Mouse (Mus musculus) stomach, postnatal 0 days (tissue): ENCODE results near the gene Serinc4. TPM values are rescaled to one million over a fixed set of nuclear protein-coding genes. Genes with fewer than 3 reads are reported as not detected.
"Not testable (repeated sequence)": the region's sequence is repeated elsewhere in the genome, so short reads cannot be mapped to it uniquely, and the experiment has no call there.

Source experiments
- ATAC-seq: fragments of 200-750 bp; cut with Nextera tagmentation; 2 replicates; pipeline ENCODE4 v1.8.0; 2017; ENCODE audit not compliant: low FRiP score, low TSS enrichment
- DNase-seq: peaks from one replicate; pipeline ENCODE4 v3.0.0-alpha.2; 2016; ENCODE audit warnings: low spot score
- H3K27ac ChIP-seq: fragments of 300-500 bp; sonication (generic); replicated peaks from 2 replicates; pipeline ENCODE4 v1.5.1; 2014; ENCODE audit warnings: mild to moderate bottlenecking, control low read depth
- H3K27me3 ChIP-seq: fragments of 300-500 bp; sonication (generic); 2 replicates; pipeline ENCODE4 v1.6.1; 2014; ENCODE audit warnings: low read length; ENCODE audit not compliant: control insufficient read depth, insufficient read depth
- H3K36me3 ChIP-seq: fragments of 300-500 bp; sonication (generic); 2 replicates; pipeline ENCODE4 v1.6.1; 2014; ENCODE audit warnings: low read length, mixed read lengths; ENCODE audit not compliant: control insufficient read depth, insufficient read depth
- H3K4me1 ChIP-seq: fragments of 300-500 bp; sonication (generic); replicated peaks from 2 replicates; pipeline ENCODE4 v1.6.1; 2014; ENCODE audit warnings: antibody characterized with exemption; ENCODE audit not compliant: control insufficient read depth, insufficient read depth
- H3K4me2 ChIP-seq: fragments of 300-500 bp; sonication (generic); replicated peaks from 2 replicates; pipeline ENCODE4 v1.6.1; 2014; ENCODE audit warnings: low read depth, mild to moderate bottlenecking, control low read depth, moderate library complexity
- H3K4me3 ChIP-seq: fragments of 300-500 bp; sonication (generic); 2 replicates; pipeline ENCODE4 v1.5.1; 2014; ENCODE audit warnings: low read depth, low read length, control low read depth
- H3K9ac ChIP-seq: fragments of 300-500 bp; sonication (generic); 2 replicates; pipeline ENCODE4 v1.6.1; 2014; ENCODE audit warnings: mild to moderate bottlenecking, low read length, control low read depth, mixed read lengths
- H3K9me3 ChIP-seq: fragments of 300-500 bp; sonication (generic); 2 replicates; pipeline ENCODE4 v1.6.1; 2016; ENCODE audit warnings: low read length; ENCODE audit not compliant: control insufficient read depth
- CTCF ChIP-seq: IDR thresholded peaks from 2 replicates; pipeline ENCODE4 v1.5.1; 2016; ENCODE audit warnings: antibody characterized with exemption, low read depth, mild to moderate bottlenecking, moderate library complexity
- EP300 ChIP-seq: optimal IDR thresholded peaks from 2 replicates; pipeline ENCODE3; 2016; ENCODE audit warnings: antibody characterized with exemption
- WGBS: fragments of 180-500 bp; shearing (Covaris S2); extraction: QIAGEN DNeasy Blood & Tissue Kit; methylation state at CpG from one replicate; pipeline ENCODE4 v1.1.7; 2014; 5-methylcytosine and 5-hydroxymethylcytosine counted together
- polyA plus RNA-seq: library from polyadenylated mRNA; unstranded; fragments of >200 nt; fragmentation: Nextera tagmentation; extraction: Ambion mirVana; gene quantifications from 2 replicates; pipeline ENCODE4 v1.2.1, GENCODE M21; 2015

Serinc4 gene
- polyA plus RNA-seq = 0.11 and 0.16 TPM in 2 replicates

DNA sequence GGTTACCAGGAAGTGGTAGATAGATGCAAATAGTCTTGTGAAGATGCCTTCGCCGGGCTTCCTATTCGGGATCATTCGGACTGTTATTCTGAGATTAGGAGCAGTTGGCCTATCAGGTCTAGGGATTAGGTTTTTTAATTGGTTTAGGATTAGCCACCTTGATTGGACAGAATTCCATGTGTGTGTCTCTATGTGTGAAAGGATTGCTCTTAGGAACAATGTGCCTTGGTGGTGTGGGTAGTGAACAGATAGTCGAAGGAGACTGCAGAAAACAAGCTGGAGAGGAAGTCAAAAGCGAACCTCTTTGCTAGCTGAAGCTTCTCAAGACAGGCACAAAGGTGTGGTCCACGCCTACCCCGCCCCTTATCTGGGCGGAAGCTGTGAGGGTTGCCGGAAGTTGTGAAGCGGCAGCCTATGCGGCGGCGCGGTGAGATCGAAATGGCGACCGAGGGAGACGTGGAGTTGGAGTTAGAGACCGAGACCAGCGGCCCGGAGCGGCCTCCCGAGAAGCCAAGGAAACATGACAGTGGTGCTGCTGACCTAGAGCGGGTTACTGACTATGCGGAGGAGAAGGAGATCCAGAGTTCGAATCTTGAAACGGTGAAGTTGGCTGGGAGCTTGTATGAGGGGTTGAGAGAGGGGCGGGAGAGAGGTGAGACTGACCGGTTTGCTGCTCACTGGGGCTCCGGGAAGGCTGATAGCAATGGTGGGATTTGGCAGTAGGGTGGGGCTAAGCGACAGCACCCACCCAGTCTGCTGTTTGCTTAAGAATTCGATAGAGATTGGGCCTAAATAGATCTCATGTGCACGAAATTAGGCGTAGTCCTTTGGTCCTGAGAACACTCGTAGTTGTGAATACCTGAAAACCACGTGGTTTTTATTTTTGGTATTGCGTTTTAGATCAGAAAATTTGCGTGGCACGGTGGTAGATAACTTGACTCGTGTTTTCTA, at the start of gene Serinc4:
Gene Serinc4 (minus strand): TSS at position 90 of the 951 bp plus-strand sequence.
- H3K36me3 ChIP-seq = no peaks in the 10 kb centered on the region; the same call in 1 of the 2 replicates
- peak; percentile 91 for DNase-seq
- WGBS = 3% methylated on average over 41 of the region's 41 CpGs
- H3K27me3 ChIP-seq = no peaks in the 10 kb centered on the region
- H3K9ac ChIP-seq = peak within 1 kb of the TSS; percentile 64
- peak within 1 kb of the TSS; percentile 82 for H3K27ac ChIP-seq
- peak; percentile 90 for ATAC-seq
- no peak for TF ChIP-seq CTCF
- H3K9me3 ChIP-seq = no peaks in the 10 kb centered on the region
- H3K4me1 ChIP-seq = no peaks in the 10 kb centered on the region
- H3K4me3 ChIP-seq = peak within 1 kb of the TSS; percentile 62
- peak within 1 kb of the TSS; percentile 65 for H3K4me2 ChIP-seq

- H3K9ac ChIP-seq, H3K27ac ChIP-seq, H3K9me3 ChIP-seq, H3K36me3 ChIP-seq, H3K4me2 ChIP-seq, H3K4me3 ChIP-seq, H3K27me3 ChIP-seq, H3K4me1 ChIP-seq, DNase-seq: not testable (repeated sequence)
- WGBS = 17% methylated on average over 2 of the region's 6 CpGs
- 0 out of 2 replicates have a peak, but pooled peaks have one; percentile 51 for ATAC-seq
Measured at GRCm38 (mm10) chr2:121501550-121501949, 45.0 kb upstream of the Serinc4 start.

- not testable (repeated sequence) for H3K4me1 ChIP-seq, H3K27me3 ChIP-seq, H3K9me3 ChIP-seq, H3K36me3 ChIP-seq, H3K9ac ChIP-seq, ATAC-seq, H3K27ac ChIP-seq, H3K4me3 ChIP-seq, H3K4me2 ChIP-seq, DNase-seq
- 67% methylated on average over 1 of the region's 2 CpGs for WGBS
Measured at GRCm38 (mm10) chr2:121484403-121484802, 27.8 kb upstream of the Serinc4 start.

GRCm38 (mm10) chr2:121483576-121483975, 27.0 kb upstream of the Serinc4 start:
- no peak overlapping the region for H3K4me2 ChIP-seq
- H3K4me1 ChIP-seq = no peaks in the 10 kb centered on the region
- no peak for TF ChIP-seq CTCF
- TF ChIP-seq EP300 = no peak
- 76% methylated on average over 8 of the region's 8 CpGs for WGBS
- ATAC-seq (no peak), DNase-seq (no peak)
- no peaks in the 10 kb centered on the region for H3K36me3 ChIP-seq
- H3K9ac ChIP-seq = no peak overlapping the region
- no peaks in the 10 kb centered on the region for H3K27me3 ChIP-seq
- H3K27ac ChIP-seq = no peak overlapping the region
- H3K9me3 ChIP-seq = no peaks in the 10 kb centered on the region
- H3K4me3 ChIP-seq = no peak overlapping the region

GRCm38 (mm10) chr2:121480916-121481315, 24.3 kb upstream of the Serinc4 start:
- not testable (repeated sequence) for ATAC-seq, DNase-seq, H3K4me3 ChIP-seq, H3K36me3 ChIP-seq, H3K27me3 ChIP-seq, H3K4me1 ChIP-seq, H3K9me3 ChIP-seq, H3K9ac ChIP-seq, H3K4me2 ChIP-seq, H3K27ac ChIP-seq
- 82% methylated on average over 13 of the region's 13 CpGs for WGBS

DNA sequence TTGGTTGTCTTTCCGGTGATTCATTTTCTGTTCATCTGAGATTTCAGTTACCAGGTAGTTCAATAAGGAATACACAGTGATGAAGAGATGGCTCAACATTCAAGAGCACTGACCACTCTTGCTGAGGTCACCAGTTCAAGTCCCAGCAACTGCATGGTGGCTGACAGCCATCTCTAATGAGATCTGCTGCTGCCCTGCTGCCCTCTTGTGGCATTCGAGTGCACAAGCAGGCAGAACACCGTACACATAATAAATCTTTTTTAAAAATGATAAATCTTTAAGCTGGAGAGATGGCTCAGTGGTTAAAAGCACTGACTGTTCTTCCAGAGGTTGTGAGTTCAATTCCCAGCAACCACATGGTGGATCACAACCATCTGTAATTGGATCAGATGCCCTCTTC, 23.9 kb upstream of the Serinc4 start:
- Histone ChIP-seq H3K27me3 (no peaks in the 10 kb centered on the region), H3K9me3 (no peaks in the 10 kb centered on the region), H3K4me1 (no peaks in the 10 kb centered on the region), H3K4me2 (no peak overlapping the region), H3K36me3 (no peaks in the 10 kb centered on the region), H3K9ac (no peak overlapping the region), H3K27ac (no peak overlapping the region), H3K4me3 (no peak overlapping the region)
- TF ChIP-seq EP300 (no peak), CTCF (peak; percentile 73)
- ATAC-seq (no peak), DNase-seq (no peak)
- 44% methylated on average over 3 of the region's 3 CpGs for WGBS
